Mouse (Mus musculus) MEL (cell line): ENCODE measurements at regions not wholly inside any gene's neighbourhood (a gene's known extent, or its start where the extent isn't known, plus 50 kb on each side); places are given as distances from the start of the nearest gene placed in this dataset.

Source experiments
- DNase-seq: peaks from one replicate; pipeline ENCODE4 v3.0.0; 2011; ENCODE audit warnings: low read depth, low spot score
- H3K27ac ChIP-seq: 2 replicates; pipeline ENCODE4 v1.5.1; 2012; ENCODE audit warnings: low read depth, mild to moderate bottlenecking, control low read depth, low read length, moderate library complexity; ENCODE audit not compliant: control insufficient read depth
- H3K27me3 ChIP-seq, 2 experiments: fragments of 150-350 bp in 1 of 2; sonication (generic) in 1 of 2; 2 replicates each; pipeline ENCODE4 v1.6.1; 2012; ENCODE audit warnings: low read length in 2 of 2, mild to moderate bottlenecking in 2 of 2, improper control_type of control experiment in 1 of 2, moderate library complexity in 1 of 2; ENCODE audit not compliant: insufficient read depth in 2 of 2, control insufficient read depth in 1 of 2
- H3K36me3 ChIP-seq, 2 experiments: 2 replicates each; pipeline ENCODE4 v1.6.1; 2012 to 2014; ENCODE audit warnings: low read length in 2 of 2, improper control_type of control experiment in 1 of 2, inconsistent platforms in 1 of 2, mild to moderate bottlenecking in 1 of 2; ENCODE audit not compliant: insufficient read depth in 2 of 2, control insufficient read depth in 1 of 2
- H3K4me1 ChIP-seq, 2 experiments: fragments of 150-350 bp in 1 of 2; sonication (generic) in 1 of 2; 2 replicates each; pipeline ENCODE4 v1.6.1; 2012; ENCODE audit warnings: low read length in 2 of 2, improper control_type of control experiment in 1 of 2, mild to moderate bottlenecking in 1 of 2; ENCODE audit not compliant: insufficient read depth in 2 of 2, control insufficient read depth in 1 of 2
- H3K4me3 ChIP-seq, 2 experiments: fragments of 150-350 bp in 1 of 2; sonication (generic) in 1 of 2; 2 replicates each; pipeline ENCODE4 v1.5.1; 2012; ENCODE audit warnings: low read depth in 2 of 2, low read length in 2 of 2, mild to moderate bottlenecking in 2 of 2, moderate library complexity in 2 of 2, control low read depth in 1 of 2, improper control_type of control experiment in 1 of 2; ENCODE audit not compliant: control insufficient read depth in 1 of 2, insufficient read depth in 1 of 2
- H3K79me2 ChIP-seq: 2 replicates; pipeline ENCODE4 v1.6.1; 2012; ENCODE audit warnings: mild to moderate bottlenecking, low read length, moderate library complexity; ENCODE audit not compliant: control insufficient read depth, poor library complexity, insufficient read depth
- H3K9ac ChIP-seq: 2 replicates; pipeline ENCODE4 v1.6.1; 2012; ENCODE audit warnings: low read depth, mild to moderate bottlenecking, control low read depth, low read length, moderate library complexity; ENCODE audit not compliant: control insufficient read depth, poor library complexity, severe bottlenecking
- H3K9me3 ChIP-seq: fragments of 150-350 bp; sonication (generic); replicated peaks from 2 replicates; pipeline ENCODE4 v1.6.1; 2012; ENCODE audit warnings: mild to moderate bottlenecking, low read length, improper control_type of control experiment, moderate library complexity; ENCODE audit not compliant: insufficient read depth
- CHD2 ChIP-seq: IDR thresholded peaks from 2 replicates; pipeline ENCODE4 v1.6.1; 2011; ENCODE audit warnings: low read length, improper control_type of control experiment
- GATA1 ChIP-seq: IDR thresholded peaks from 2 replicates; pipeline ENCODE4 v1.6.1; 2011; ENCODE audit warnings: low read depth, low read length, improper control_type of control experiment
- JUND ChIP-seq: IDR thresholded peaks from 2 replicates; pipeline ENCODE4 v1.6.1; 2011; ENCODE audit warnings: low read depth, mild to moderate bottlenecking, improper control_type of control experiment, low read length
- KAT2A ChIP-seq: conservative IDR thresholded peaks from 2 replicates; pipeline ENCODE4 v1.6.1; 2012; ENCODE audit warnings: low read depth, low read length, improper control_type of control experiment, inconsistent platforms
- MAZ ChIP-seq: IDR thresholded peaks from 2 replicates; pipeline ENCODE4 v1.6.1; 2012; ENCODE audit warnings: low read depth, mild to moderate bottlenecking, inconsistent platforms, low read length, improper control_type of control experiment
- MXI1 ChIP-seq: IDR thresholded peaks from 2 replicates; pipeline ENCODE4 v1.6.1; 2011; ENCODE audit warnings: mild to moderate bottlenecking, low read depth, low read length, improper control_type of control experiment
- MYB ChIP-seq: IDR thresholded peaks from 2 replicates; pipeline ENCODE4 v1.6.1; 2011; ENCODE audit warnings: mild to moderate bottlenecking, low read depth, low read length, improper control_type of control experiment
- MYC ChIP-seq: IDR thresholded peaks from 2 replicates; pipeline ENCODE4 v1.6.1; 2011; ENCODE audit warnings: low read depth, mild to moderate bottlenecking, low read length, improper control_type of control experiment, moderate library complexity
- NELFE ChIP-seq: IDR thresholded peaks from 2 replicates; pipeline ENCODE4 v1.6.1; 2011; ENCODE audit warnings: low read depth, low read length, improper control_type of control experiment
- NRF1 ChIP-seq: IDR thresholded peaks from 2 replicates; pipeline ENCODE4 v1.6.1; 2014; ENCODE audit warnings: low read depth, mild to moderate bottlenecking, inconsistent platforms, low read length, improper control_type of control experiment, moderate library complexity; ENCODE audit not compliant: poor library complexity, insufficient read depth, severe bottlenecking
- POLR2AphosphoS2 ChIP-seq: IDR thresholded peaks from 2 replicates; pipeline ENCODE4 v1.6.1; 2011; ENCODE audit warnings: low read length, improper control_type of control experiment
- POLR2AphosphoS5 ChIP-seq: IDR thresholded peaks from 2 replicates; pipeline ENCODE4 v1.6.1; 2012; ENCODE audit warnings: low read depth, borderline replicate concordance, mild to moderate bottlenecking, inconsistent platforms, low read length, moderate library complexity, mixed read lengths
- RCOR1 ChIP-seq: IDR thresholded peaks from 2 replicates; pipeline ENCODE4 v1.6.1; 2012; ENCODE audit warnings: low read depth, mild to moderate bottlenecking, inconsistent platforms, low read length, improper control_type of control experiment
- TAL1 ChIP-seq: IDR thresholded peaks from 2 replicates; pipeline ENCODE4 v1.6.1; 2012; ENCODE audit warnings: mild to moderate bottlenecking, inconsistent platforms, low read length, moderate library complexity, mixed read lengths
- TBP ChIP-seq: IDR thresholded peaks from 2 replicates; pipeline ENCODE4 v1.8.0; 2011; ENCODE audit warnings: low read depth, low read length, improper control_type of control experiment
- UBTF ChIP-seq: IDR thresholded peaks from 2 replicates; pipeline ENCODE4 v1.6.1; 2012; ENCODE audit warnings: low read depth, mild to moderate bottlenecking, inconsistent platforms, low read length, improper control_type of control experiment, moderate library complexity, borderline replicate concordance; ENCODE audit not compliant: insufficient read depth
- ZC3H11A ChIP-seq: IDR thresholded peaks from 2 replicates; pipeline ENCODE4 v1.6.1; 2012; ENCODE audit warnings: low read depth, mild to moderate bottlenecking, inconsistent platforms, low read length, improper control_type of control experiment
- ZKSCAN1 ChIP-seq: IDR thresholded peaks from 2 replicates; pipeline ENCODE4 v1.6.1; 2012; ENCODE audit warnings: low read depth, mild to moderate bottlenecking, inconsistent platforms, low read length, improper control_type of control experiment, moderate library complexity
- ZNF384 ChIP-seq: IDR thresholded peaks from 2 replicates; pipeline ENCODE4 v1.6.1; 2012; ENCODE audit warnings: low read depth, mild to moderate bottlenecking, inconsistent platforms, low read length, improper control_type of control experiment

DNA sequence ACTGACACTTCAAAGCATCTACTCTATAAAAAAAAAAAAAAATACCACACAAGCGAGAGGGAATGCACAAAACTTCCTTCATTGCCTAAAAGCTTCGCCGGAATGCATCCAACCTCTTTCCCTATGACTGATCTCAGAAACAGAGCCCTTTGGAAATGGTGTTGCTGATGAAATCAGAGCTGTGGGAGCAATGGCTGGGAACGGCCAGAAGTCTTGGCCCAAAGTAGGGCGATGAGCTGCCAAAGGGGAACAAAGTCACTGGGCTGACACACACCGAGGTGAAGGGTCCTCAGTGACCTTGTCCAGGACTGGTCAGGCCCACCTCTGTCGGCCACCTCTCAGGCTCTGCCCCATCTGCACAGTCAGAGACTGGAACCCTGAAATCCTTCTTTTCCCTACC lies 353.6 kb upstream of the Arid1b start:
- Histone ChIP-seq H3K9me3 (no peaks in the 10 kb centered on the region), H3K36me3 (no peaks in the 10 kb centered on the region), H3K4me3 (no peak overlapping the region), H3K27ac (no peak overlapping the region), H3K27me3 (peaks cover 0 to 4% of the 10 kb centered on the region in 2 experiments; a peak in 3 of 4 replicates), H3K4me1 (peaks cover 0 to 7% of the 10 kb centered on the region in 2 experiments; a peak in 1 of 4 replicates), H3K79me2 (no peaks in the 10 kb centered on the region), H3K9ac (no peak overlapping the region)
- no peak for DNase-seq
- TF ChIP-seq MXI1 (no peak), JUND (no peak), KAT2A (no peak), ZC3H11A (no peak)

DNA sequence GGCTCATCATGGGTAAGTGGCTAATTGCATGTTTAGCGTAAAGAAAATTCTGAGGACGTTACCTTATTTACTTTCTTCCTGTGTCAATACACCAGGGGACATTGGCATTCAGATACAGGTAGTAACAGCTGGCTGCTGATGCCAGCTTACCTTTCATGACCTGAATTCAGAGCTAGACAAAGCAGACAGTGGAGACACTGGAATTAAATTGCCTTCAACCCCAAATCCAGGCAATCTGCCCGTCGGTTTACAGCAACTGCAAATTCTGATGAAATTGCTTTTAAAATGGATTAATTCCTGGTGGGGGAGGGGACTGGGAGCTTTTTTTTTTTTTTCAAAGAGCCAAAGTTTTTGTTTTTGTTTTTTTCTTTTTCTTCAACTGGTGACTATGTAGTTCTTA lies 353.0 kb upstream of the Arid1b start:
- Histone ChIP-seq H3K27me3 (peaks cover 0 to 4% of the 10 kb centered on the region in 2 experiments; a peak in 3 of 4 replicates), H3K4me1 (peaks cover 0 to 7% of the 10 kb centered on the region in 2 experiments; a peak in 1 of 4 replicates), H3K4me3 (no peak overlapping the region), H3K79me2 (no peaks in the 10 kb centered on the region), H3K36me3 (no peaks in the 10 kb centered on the region), H3K9me3 (no peaks in the 10 kb centered on the region), H3K9ac (no peak overlapping the region), H3K27ac (no peak overlapping the region)
- TF ChIP-seq POLR2AphosphoS5 (no peak), NELFE (no peak), TAL1 (no peak), MYB (no peak), TBP (no peak), CHD2 (no peak), NRF1 (no peak), ZKSCAN1 (no peak), GATA1 (no peak), RCOR1 (no peak), POLR2AphosphoS2 (no peak)
- DNase-seq = no peak

DNA sequence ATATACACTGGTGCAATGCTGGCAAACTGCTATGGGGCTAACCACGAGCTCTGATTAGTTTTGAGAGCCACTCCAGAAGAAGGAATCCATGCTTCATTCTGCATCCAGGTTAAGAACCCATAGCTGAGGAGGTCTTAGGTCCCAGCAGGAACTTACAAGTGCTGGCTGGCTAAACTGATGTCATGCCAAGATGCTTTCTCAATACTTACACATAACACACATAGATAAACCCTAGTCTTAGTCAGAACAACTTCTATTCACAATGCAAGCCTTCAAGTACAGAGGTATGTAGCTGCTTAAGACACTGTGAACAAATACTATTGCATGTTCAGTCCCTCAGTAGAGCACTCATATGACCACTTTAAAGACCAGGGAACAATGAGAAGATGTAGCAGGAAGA lies 352.1 kb upstream of the Arid1b start:
- Histone ChIP-seq H3K27me3 (peaks cover 0 to 4% of the 10 kb centered on the region in 2 experiments; a peak in 2 of 4 replicates), H3K9ac (no peak overlapping the region), H3K4me1 (peaks cover 0 to 7% of the 10 kb centered on the region in 2 experiments; a peak in 1 of 4 replicates), H3K36me3 (no peaks in the 10 kb centered on the region), H3K9me3 (no peaks in the 10 kb centered on the region), H3K4me3 (no peak overlapping the region), H3K79me2 (no peaks in the 10 kb centered on the region), H3K27ac (no peak overlapping the region)
- DNase-seq = no peak
- TF ChIP-seq UBTF (no peak), ZNF384 (no peak), TAL1 (no peak), MAZ (no peak), MYC (no peak)
